Mouse (Mus musculus) ovary, postnatal 14 days (tissue): Measurements from ENCODE around the gene Sgpp1.
"Not testable (repeated sequence)": the region's sequence is repeated elsewhere in the genome, so short reads cannot be mapped to it uniquely, and the experiment has no call there.

Experiments used
- DNase-seq: peaks from one replicate; pipeline ENCODE4 v3.0.0; 2022; ENCODE audit warnings: low spot score

The Sgpp1 gene

GRCm38 (mm10) chr12:75687314-75687713 lies 48.2 kb downstream of the Sgpp1 start:
- DNase-seq, result no peak

- DNase-seq, result not testable (repeated sequence)
These were observed 51.5 kb downstream of the Sgpp1 start for GRCm38 (mm10) chr12:75684026-75684425.

GRCm38 (mm10) chr12:75683598-75683997 lies 51.9 kb downstream of the Sgpp1 start:
- DNase-seq, result no peak

- DNase-seq, result no peak
These were observed 52.7 kb downstream of the Sgpp1 start for GRCm38 (mm10) chr12:75682842-75683241.

GRCm38 (mm10) chr12:75681101-75681500 lies 54.4 kb downstream of the Sgpp1 start:
- no peak for DNase-seq

- DNase-seq, result no peak
These were observed 57.1 kb downstream of the Sgpp1 start for GRCm38 (mm10) chr12:75678393-75678792.

GRCm38 (mm10) chr12:75672630-75673029 lies 62.9 kb downstream of the Sgpp1 start:
- DNase-seq, result no peak

GRCm38 (mm10) chr12:75671759-75672315 lies 63.7 kb downstream of the Sgpp1 start:
- DNase-seq, result no peak

- DNase-seq, result no peak
These were observed 64.9 kb downstream of the Sgpp1 start for GRCm38 (mm10) chr12:75670611-75671010.

GRCm38 (mm10) chr12:75669258-75670106 lies 66.0 kb downstream of the Sgpp1 start, which contains the start of gene Wdr89:
TSS of gene Wdr89 (minus strand) at chr12:75669537.
- DNase-seq, result peak; percentile 94

- DNase-seq, result no peak
These were observed 66.6 kb downstream of the Sgpp1 start for GRCm38 (mm10) chr12:75668916-75669257.

GRCm38 (mm10) chr12:75668221-75668620 lies 67.3 kb downstream of the Sgpp1 start:
- no peak for DNase-seq

GRCm38 (mm10) chr12:75666939-75667338 lies 68.6 kb downstream of the Sgpp1 start:
- DNase-seq, result no peak

GRCm38 (mm10) chr12:75664516-75664810 lies 71.1 kb downstream of the Sgpp1 start:
- DNase-seq, result no peak
